Mouse (Mus musculus): ENCODE measurements around the gene Ttc22.

- TF ChIP-seq CTCF (IDR thresholded peaks at IDR 0.05; ENCODE audit: low read depth, low read length) (no peak), POLR2A (IDR thresholded peaks at IDR 0.05; ENCODE audit: borderline replicate concordance, low read depth, low read length) (no peak)
Measured at GRCm38 (mm10) chr4:106679152-106679551, 56.9 kb downstream of the Ttc22 start.

Data from bone marrow macrophage, adult 2 months (primary cell).